Mouse (Mus musculus): Measurements from ENCODE around the gene Mettl26. TPM values are rescaled to one million over a fixed set of nuclear protein-coding genes. Genes with fewer than 3 reads are reported as not detected.

The Mettl26 gene
- polyA plus RNA-seq, 1 experiment: 78.1 TPM

- Histone ChIP-seq H3K4me3 (replicated peaks; ENCODE audit: extremely low read depth, low read depth, low read length) (no peak overlapping the region), H3K4me1 (ENCODE audit: control insufficient read depth, insufficient read depth, low read length) (peaks cover 4% of the 10 kb centered on the region; the same call in 1 of the 2 replicates)
- no peak for DNase-seq
- TF ChIP-seq POLR2A (IDR thresholded peaks at IDR 0.05; ENCODE audit: borderline replicate concordance, extremely low read depth, low read depth, low read length) (no peak), CTCF (IDR thresholded peaks at IDR 0.05; ENCODE audit: insufficient read depth, low read length) (no peak)
- 77% methylated on average over 3 of the region's 3 CpGs for WGBS
These were observed 14.0 kb downstream of the Mettl26 start for GRCm38 (mm10) chr17:25888837-25889236.

GRCm38 (mm10) chr17:25893975-25894617, 19.2 kb downstream of the Mettl26 start:
- no peak overlapping the region for H3K4me3 ChIP-seq (replicated peaks; ENCODE audit: extremely low read depth, low read depth, low read length)
- no peak for TF ChIP-seq POLR2A (IDR thresholded peaks at IDR 0.05; ENCODE audit: borderline replicate concordance, extremely low read depth, low read depth, low read length)
- TF ChIP-seq CTCF (IDR thresholded peaks at IDR 0.05; ENCODE audit: insufficient read depth, low read length): peak; percentile 99
- DNase-seq: peak; percentile 59
- peaks cover 3% of the 10 kb centered on the region; the same call in 1 of the 2 replicates for H3K4me1 ChIP-seq (ENCODE audit: control insufficient read depth, insufficient read depth, low read length)
- WGBS: 30% methylated on average over 2 of the region's 2 CpGs

GRCm38 (mm10) chr17:25895415-25895814, 20.5 kb downstream of the Mettl26 start:
- no peak for DNase-seq
- H3K4me1 ChIP-seq (ENCODE audit: control insufficient read depth, insufficient read depth, low read length): peaks cover 3% of the 10 kb centered on the region; the same call in 1 of the 2 replicates
- H3K4me3 ChIP-seq (replicated peaks; ENCODE audit: extremely low read depth, low read depth, low read length): no peak overlapping the region
- 49% methylated on average over 2 of the region's 2 CpGs for WGBS
- no peak for TF ChIP-seq POLR2A (IDR thresholded peaks at IDR 0.05; ENCODE audit: borderline replicate concordance, extremely low read depth, low read depth, low read length)
- TF ChIP-seq CTCF (IDR thresholded peaks at IDR 0.05; ENCODE audit: insufficient read depth, low read length): no peak

GRCm38 (mm10) chr17:25895891-25896290, 21.0 kb downstream of the Mettl26 start:
- Histone ChIP-seq H3K4me3 (replicated peaks; ENCODE audit: extremely low read depth, low read depth, low read length) (no peak overlapping the region), H3K4me1 (ENCODE audit: control insufficient read depth, insufficient read depth, low read length) (peaks cover 3% of the 10 kb centered on the region; the same call in 1 of the 2 replicates)
- no peak for DNase-seq
- TF ChIP-seq CTCF (IDR thresholded peaks at IDR 0.05; ENCODE audit: insufficient read depth, low read length) (no peak), POLR2A (IDR thresholded peaks at IDR 0.05; ENCODE audit: borderline replicate concordance, extremely low read depth, low read depth, low read length) (no peak)
- WGBS: 73% methylated on average over 12 of the region's 12 CpGs

GRCm38 (mm10) chr17:25900193-25900592, 25.3 kb downstream of the Mettl26 start:
- TF ChIP-seq CTCF (IDR thresholded peaks at IDR 0.05; ENCODE audit: insufficient read depth, low read length): no peak
- TF ChIP-seq POLR2A (IDR thresholded peaks at IDR 0.05; ENCODE audit: borderline replicate concordance, extremely low read depth, low read depth, low read length): no peak
- no peak overlapping the region for H3K4me3 ChIP-seq (replicated peaks; ENCODE audit: extremely low read depth, low read depth, low read length)
- WGBS: 96% methylated on average over 1 of the region's 1 CpGs
- no peak for DNase-seq
- no peaks in the 10 kb centered on the region for H3K4me1 ChIP-seq (ENCODE audit: control insufficient read depth, insufficient read depth, low read length)

GRCm38 (mm10) chr17:25903061-25903460, 28.2 kb downstream of the Mettl26 start:
- no peak for DNase-seq
- no peak overlapping the region for H3K4me3 ChIP-seq (replicated peaks; ENCODE audit: extremely low read depth, low read depth, low read length)
- no peak for TF ChIP-seq POLR2A (IDR thresholded peaks at IDR 0.05; ENCODE audit: borderline replicate concordance, extremely low read depth, low read depth, low read length)
- no peak for TF ChIP-seq CTCF (IDR thresholded peaks at IDR 0.05; ENCODE audit: insufficient read depth, low read length)
- no peaks in the 10 kb centered on the region; the same call in 1 of the 2 replicates for H3K4me1 ChIP-seq (ENCODE audit: control insufficient read depth, insufficient read depth, low read length)
- WGBS: 76% methylated on average over 3 of the region's 3 CpGs

GRCm38 (mm10) chr17:25907640-25908039, 32.8 kb downstream of the Mettl26 start:
- peaks cover 8% of the 10 kb centered on the region for H3K4me1 ChIP-seq (ENCODE audit: control insufficient read depth, insufficient read depth, low read length)
- no peak overlapping the region for H3K4me3 ChIP-seq (replicated peaks; ENCODE audit: extremely low read depth, low read depth, low read length)
- DNase-seq: no peak
- no peak for TF ChIP-seq POLR2A (IDR thresholded peaks at IDR 0.05; ENCODE audit: borderline replicate concordance, extremely low read depth, low read depth, low read length)
- no peak for TF ChIP-seq CTCF (IDR thresholded peaks at IDR 0.05; ENCODE audit: insufficient read depth, low read length)
- 71% methylated on average over 2 of the region's 2 CpGs for WGBS

- 68% methylated on average over 4 of the region's 4 CpGs for WGBS
- DNase-seq: peak; percentile 28
- peaks cover 20% of the 10 kb centered on the region for H3K4me1 ChIP-seq (ENCODE audit: control insufficient read depth, insufficient read depth, low read length)
- TF ChIP-seq CTCF (IDR thresholded peaks at IDR 0.05; ENCODE audit: insufficient read depth, low read length) (no peak), POLR2A (IDR thresholded peaks at IDR 0.05; ENCODE audit: borderline replicate concordance, extremely low read depth, low read depth, low read length) (no peak)
- H3K4me3 ChIP-seq (replicated peaks; ENCODE audit: extremely low read depth, low read depth, low read length): no peak overlapping the region
These were observed 36.9 kb downstream of the Mettl26 start for GRCm38 (mm10) chr17:25911816-25912215.

GRCm38 (mm10) chr17:25913186-25913876, 38.5 kb downstream of the Mettl26 start:
- H3K4me1 ChIP-seq (ENCODE audit: control insufficient read depth, insufficient read depth, low read length): peaks cover 32% of the 10 kb centered on the region
- peak; percentile 38 for DNase-seq
- WGBS: 47% methylated on average over 14 of the region's 14 CpGs
- H3K4me3 ChIP-seq (replicated peaks; ENCODE audit: extremely low read depth, low read depth, low read length): no peak overlapping the region
- no peak for TF ChIP-seq CTCF (IDR thresholded peaks at IDR 0.05; ENCODE audit: insufficient read depth, low read length)
- TF ChIP-seq POLR2A (IDR thresholded peaks at IDR 0.05; ENCODE audit: borderline replicate concordance, extremely low read depth, low read depth, low read length): no peak

Data from lung, adult 2 months (tissue).